Mouse (Mus musculus) midbrain, embryonic 14.5 days (tissue): ENCODE measurements at regions not wholly inside any gene's neighbourhood (a gene's known extent, or its start where the extent isn't known, plus 50 kb on each side); places are given as distances from the start of the nearest gene placed in this dataset.

Source experiments
- ATAC-seq: fragments of 200-750 bp; cut with Nextera tagmentation; 2 replicates; pipeline ENCODE4 v1.8.0; 2017; ENCODE audit warnings: moderate number of reproducible peaks, moderate library complexity; ENCODE audit not compliant: low FRiP score, low TSS enrichment
- DNase-seq: peaks from one replicate; pipeline ENCODE4 v3.0.0-alpha.2; 2015
- H3K27ac ChIP-seq: fragments of 300-500 bp; sonication (generic); replicated peaks from 2 replicates; pipeline ENCODE4 v1.5.1; 2014; ENCODE audit warnings: mild to moderate bottlenecking, low read depth, low read length, moderate library complexity
- H3K27me3 ChIP-seq: fragments of 300-500 bp; sonication (generic); 2 replicates; pipeline ENCODE4 v1.6.1; 2014; ENCODE audit warnings: low read length, control low read depth, mixed read lengths; ENCODE audit not compliant: control insufficient read depth, insufficient read depth
- H3K36me3 ChIP-seq: fragments of 300-500 bp; sonication (generic); 2 replicates; pipeline ENCODE4 v1.6.1; 2014; ENCODE audit warnings: low read length, control low read depth; ENCODE audit not compliant: control insufficient read depth, insufficient read depth
- H3K4me1 ChIP-seq: fragments of 300-500 bp; sonication (generic); 2 replicates; pipeline ENCODE4 v1.6.1; 2014; ENCODE audit warnings: mild to moderate bottlenecking, antibody characterized with exemption, low read length, control low read depth; ENCODE audit not compliant: control insufficient read depth, insufficient read depth
- H3K4me2 ChIP-seq: fragments of 300-500 bp; sonication (generic); 2 replicates; pipeline ENCODE4 v1.6.1; 2014; ENCODE audit warnings: mild to moderate bottlenecking, low read length, moderate library complexity
- H3K4me3 ChIP-seq: fragments of 300-500 bp; sonication (generic); replicated peaks from 2 replicates; pipeline ENCODE4 v1.5.1; 2014; ENCODE audit warnings: low read depth, low read length
- H3K9ac ChIP-seq: fragments of 300-500 bp; sonication (generic); replicated peaks from 2 replicates; pipeline ENCODE4 v1.6.1; 2014; ENCODE audit warnings: mild to moderate bottlenecking, low read length, moderate library complexity
- H3K9me3 ChIP-seq: fragments of 300-500 bp; sonication (generic); 2 replicates; pipeline ENCODE4 v1.6.1; 2016; ENCODE audit warnings: low read length, control low read depth, mixed read lengths; ENCODE audit not compliant: control insufficient read depth
- WGBS: fragments of 180-500 bp; shearing (Covaris S2); extraction: QIAGEN DNeasy Blood & Tissue Kit; methylation state at CpG from one replicate; pipeline ENCODE4 v1.1.7; 2014; 5-methylcytosine and 5-hydroxymethylcytosine counted together

DNA sequence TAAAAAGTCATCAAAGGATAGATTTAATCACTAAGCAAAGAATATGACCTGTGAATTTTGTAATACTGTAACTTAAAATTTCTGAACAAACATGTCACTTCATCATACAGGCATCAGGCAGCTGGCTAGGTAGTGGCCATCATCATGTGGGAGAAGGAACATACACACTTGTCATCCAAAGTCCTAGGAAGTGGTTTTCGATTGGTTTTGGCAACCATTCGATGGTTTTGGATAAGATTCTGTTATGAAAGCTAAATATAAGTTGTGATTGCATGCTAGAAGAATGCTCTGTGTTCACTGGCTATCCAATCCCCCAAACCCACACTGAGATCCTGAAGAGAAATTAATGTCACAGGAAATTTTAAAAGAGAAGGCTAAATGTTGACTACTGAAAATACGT is 207.7 kb downstream of the Gm7489 start:
- H3K27me3 ChIP-seq = no peaks in the 10 kb centered on the region
- H3K9me3 ChIP-seq = no peaks in the 10 kb centered on the region
- H3K4me2 ChIP-seq = no peak overlapping the region
- no peak for ATAC-seq
- no peak overlapping the region for H3K27ac ChIP-seq
- WGBS = 93% methylated on average over 3 of the region's 3 CpGs
- H3K36me3 ChIP-seq = no peaks in the 10 kb centered on the region
- H3K4me3 ChIP-seq = no peak overlapping the region
- no peaks in the 10 kb centered on the region for H3K4me1 ChIP-seq
- H3K9ac ChIP-seq = no peak overlapping the region
- DNase-seq = no peak

DNA sequence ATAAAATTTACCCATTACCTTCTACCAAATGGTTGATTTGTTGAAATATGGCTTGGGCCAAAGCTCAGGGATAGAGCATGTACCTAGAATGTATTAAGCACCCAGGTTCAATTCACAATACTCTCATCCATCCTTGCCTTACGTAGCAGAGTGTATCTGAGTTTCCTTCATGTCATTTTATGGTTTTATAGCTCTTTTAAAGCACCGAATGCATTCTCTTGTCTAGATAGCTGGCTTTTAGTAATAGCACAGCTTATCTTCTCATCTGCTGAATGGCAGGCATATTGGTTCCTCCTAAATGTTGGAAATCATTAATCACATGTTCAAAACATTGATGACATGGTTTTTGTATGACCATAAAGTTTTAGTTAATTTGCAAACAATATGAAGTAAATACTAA is 212.8 kb downstream of the Gm7489 start:
- H3K27me3 ChIP-seq = no peaks in the 10 kb centered on the region
- no peak for ATAC-seq
- no peak overlapping the region for H3K4me3 ChIP-seq
- DNase-seq = no peak
- no peak overlapping the region for H3K4me2 ChIP-seq
- H3K4me1 ChIP-seq = no peaks in the 10 kb centered on the region
- H3K9ac ChIP-seq = no peak overlapping the region
- no peaks in the 10 kb centered on the region for H3K36me3 ChIP-seq
- H3K9me3 ChIP-seq = no peaks in the 10 kb centered on the region
- WGBS = 87% methylated on average over 2 of the region's 2 CpGs
- H3K27ac ChIP-seq = no peak overlapping the region

DNA sequence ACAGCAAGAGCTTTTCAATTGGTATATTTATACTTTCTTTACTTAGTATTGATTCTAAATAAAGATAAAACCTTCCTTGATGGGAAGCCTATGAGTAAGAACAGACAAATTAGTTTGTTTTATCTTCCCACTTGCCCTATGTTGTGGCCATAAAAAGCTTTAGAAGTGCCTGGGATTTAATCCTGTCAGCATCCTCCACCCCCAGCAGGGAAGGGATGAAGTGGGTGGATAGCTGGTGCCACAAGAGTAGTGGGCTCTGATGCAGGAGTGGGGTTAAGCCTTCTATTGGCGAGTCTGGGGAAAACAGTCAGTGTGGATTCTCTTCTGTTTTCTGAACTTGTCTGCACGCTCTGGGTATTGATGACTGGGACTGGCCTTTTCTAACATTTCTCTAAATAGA is 227.7 kb downstream of the Gm7489 start:
- no peaks in the 10 kb centered on the region for H3K4me1 ChIP-seq
- H3K9me3 ChIP-seq = no peaks in the 10 kb centered on the region
- H3K27ac ChIP-seq = no peak overlapping the region
- no peak for DNase-seq
- H3K4me3 ChIP-seq = no peak overlapping the region
- ATAC-seq = no peak
- H3K36me3 ChIP-seq = no peaks in the 10 kb centered on the region
- 43% methylated on average over 2 of the region's 2 CpGs for WGBS
- H3K4me2 ChIP-seq = no peak overlapping the region
- no peak overlapping the region for H3K9ac ChIP-seq
- H3K27me3 ChIP-seq = no peaks in the 10 kb centered on the region

DNA sequence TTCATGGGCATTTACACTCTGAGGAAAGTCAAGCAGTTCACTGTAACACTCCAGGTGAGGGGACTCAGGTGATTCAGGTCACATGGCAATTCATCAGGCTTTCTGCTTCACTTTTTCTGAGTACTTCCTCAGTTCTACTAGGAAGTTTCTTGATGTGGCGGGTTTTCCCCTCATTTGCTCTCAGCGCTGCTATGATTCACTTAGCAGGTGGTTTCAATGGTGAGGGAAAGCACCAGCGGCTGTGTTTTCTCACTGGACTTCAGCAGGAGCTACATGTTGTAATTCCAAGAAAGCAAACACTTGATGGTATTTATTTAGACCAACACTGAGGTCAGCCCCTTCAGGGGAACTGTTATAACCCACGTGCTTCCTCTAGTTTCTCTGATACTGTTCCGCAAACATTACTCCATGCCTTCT is 229.4 kb downstream of the Gm7489 start:
- WGBS = 85% methylated on average over 5 of the region's 5 CpGs
- Histone ChIP-seq H3K4me1 (no peaks in the 10 kb centered on the region), H3K4me3 (no peak overlapping the region), H3K27me3 (no peaks in the 10 kb centered on the region), H3K9me3 (no peaks in the 10 kb centered on the region), H3K27ac (no peak overlapping the region), H3K9ac (no peak overlapping the region), H3K4me2 (no peak overlapping the region), H3K36me3 (no peaks in the 10 kb centered on the region)
- no peak for ATAC-seq
- no peak for DNase-seq

DNA sequence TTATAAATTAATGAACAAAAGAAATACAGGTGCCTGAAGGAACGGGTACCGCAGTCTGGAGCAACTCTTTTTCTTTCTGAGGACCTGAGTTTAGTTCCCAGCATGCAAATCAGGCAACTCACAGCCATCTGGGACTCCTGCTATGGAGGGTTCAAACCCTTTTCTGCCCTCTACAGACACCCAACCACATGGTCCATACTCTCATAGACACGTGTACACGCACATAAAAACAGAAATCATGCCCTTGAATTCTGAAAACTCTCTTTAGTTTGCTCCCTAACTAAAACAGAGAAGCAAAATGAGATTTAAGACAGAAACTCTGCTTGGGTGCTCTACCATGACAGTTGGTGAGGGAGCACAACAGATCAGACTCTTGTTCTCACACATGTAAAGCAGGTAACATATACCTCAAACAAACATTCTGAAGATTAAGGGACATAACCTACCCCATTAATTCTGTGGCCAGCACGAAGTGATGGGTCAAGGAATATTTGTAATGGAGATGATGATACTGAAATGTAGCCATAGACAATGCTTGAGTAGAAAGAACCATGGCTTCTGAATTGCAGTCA is 233.3 kb downstream of the Gm7489 start:
- Histone ChIP-seq H3K27me3 (no peaks in the 10 kb centered on the region), H3K4me1 (no peaks in the 10 kb centered on the region), H3K9me3 (no peaks in the 10 kb centered on the region), H3K4me3 (no peak overlapping the region), H3K9ac (no peak overlapping the region), H3K4me2 (no peak overlapping the region), H3K27ac (no peak overlapping the region), H3K36me3 (no peaks in the 10 kb centered on the region)
- DNase-seq (no peak), ATAC-seq (no peak)
- 89% methylated on average over 5 of the region's 5 CpGs for WGBS

DNA sequence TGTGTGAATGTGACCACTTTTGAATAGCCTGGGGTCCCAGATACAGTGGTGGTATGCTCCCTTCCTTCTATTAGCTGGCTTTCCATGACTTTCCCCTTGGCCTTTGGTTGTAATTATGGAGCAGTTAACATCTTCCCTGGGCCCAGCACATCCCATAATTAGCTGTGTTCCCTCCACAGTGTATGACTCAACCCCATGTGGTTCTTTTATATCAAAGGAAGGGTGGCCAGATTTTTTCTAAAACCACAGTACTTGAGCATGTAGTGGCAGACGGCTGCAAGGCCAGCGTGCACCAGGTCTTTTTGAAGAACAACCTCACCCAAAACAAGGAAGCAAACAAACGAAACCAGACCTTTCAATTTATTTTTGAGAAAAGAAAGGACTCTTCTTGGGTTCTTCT is 235.8 kb downstream of the Gm7489 start:
- Histone ChIP-seq H3K36me3 (no peaks in the 10 kb centered on the region), H3K4me2 (no peak overlapping the region), H3K4me3 (no peak overlapping the region), H3K27ac (no peak overlapping the region), H3K4me1 (no peaks in the 10 kb centered on the region), H3K9ac (no peak overlapping the region), H3K9me3 (no peaks in the 10 kb centered on the region), H3K27me3 (no peaks in the 10 kb centered on the region)
- WGBS = 88% methylated on average over 3 of the region's 3 CpGs
- no peak for ATAC-seq
- no peak for DNase-seq

DNA sequence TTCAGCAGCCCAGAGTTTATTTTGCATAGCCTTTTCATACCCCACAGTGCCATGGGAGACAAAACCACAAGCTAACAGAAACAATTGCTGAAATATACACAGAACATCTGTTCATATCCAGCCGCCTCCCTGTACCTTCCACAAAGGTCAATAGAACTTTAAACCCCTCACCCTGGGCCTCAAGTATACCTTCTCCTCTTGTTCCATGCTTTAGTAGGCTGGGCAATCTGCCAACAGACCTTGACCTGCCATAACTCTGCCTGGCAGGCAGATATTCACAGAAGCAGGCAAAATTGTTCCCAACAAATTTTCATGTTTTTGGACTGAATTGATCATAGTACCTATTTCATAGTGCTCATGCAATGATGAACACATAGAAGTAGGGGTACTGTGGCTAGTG is 279.6 kb downstream of the Gm7489 start:
- Histone ChIP-seq H3K4me3 (no peak overlapping the region), H3K4me2 (no peak overlapping the region), H3K36me3 (no peaks in the 10 kb centered on the region), H3K27ac (no peak overlapping the region), H3K4me1 (no peaks in the 10 kb centered on the region), H3K27me3 (no peaks in the 10 kb centered on the region), H3K9me3 (no peaks in the 10 kb centered on the region), H3K9ac (no peak overlapping the region)
- ATAC-seq (no peak), DNase-seq (peak; percentile 6)
- 92% methylated on average over 1 of the region's 1 CpGs for WGBS

DNA sequence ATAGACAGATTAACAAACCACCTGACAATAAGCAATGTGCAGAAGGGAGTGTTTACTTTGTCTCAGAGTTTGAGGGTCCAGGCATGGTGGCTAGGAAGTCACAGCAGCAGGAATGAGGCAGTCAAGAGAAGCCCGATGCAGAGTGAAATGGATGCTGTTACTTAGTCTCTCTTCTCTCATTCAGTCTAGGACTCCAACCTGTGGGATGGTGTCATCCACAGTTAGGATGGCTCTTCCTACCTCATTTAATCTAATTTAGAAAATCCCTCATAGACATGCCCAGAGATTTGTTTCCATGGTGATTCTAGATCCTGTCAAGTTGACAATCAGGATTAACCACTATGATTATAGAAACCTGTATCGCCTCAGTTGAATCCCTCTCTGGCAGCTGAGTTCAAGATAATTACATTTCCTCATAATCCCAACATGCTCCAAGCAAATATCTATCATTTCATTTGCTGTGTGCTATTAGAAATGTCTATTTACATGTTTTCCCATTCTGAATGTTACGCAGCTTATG is 283.2 kb downstream of the Gm7489 start:
- ATAC-seq (peak; percentile 24; the same call in 1 of the 2 replicates), DNase-seq (peak; percentile 29)
- Histone ChIP-seq H3K4me1 (no peaks in the 10 kb centered on the region), H3K4me3 (no peak overlapping the region), H3K4me2 (no peak overlapping the region), H3K27ac (no peak overlapping the region), H3K9me3 (no peaks in the 10 kb centered on the region), H3K27me3 (no peaks in the 10 kb centered on the region), H3K36me3 (no peaks in the 10 kb centered on the region), H3K9ac (no peak overlapping the region)
- WGBS = 44% methylated on average over 3 of the region's 3 CpGs

DNA sequence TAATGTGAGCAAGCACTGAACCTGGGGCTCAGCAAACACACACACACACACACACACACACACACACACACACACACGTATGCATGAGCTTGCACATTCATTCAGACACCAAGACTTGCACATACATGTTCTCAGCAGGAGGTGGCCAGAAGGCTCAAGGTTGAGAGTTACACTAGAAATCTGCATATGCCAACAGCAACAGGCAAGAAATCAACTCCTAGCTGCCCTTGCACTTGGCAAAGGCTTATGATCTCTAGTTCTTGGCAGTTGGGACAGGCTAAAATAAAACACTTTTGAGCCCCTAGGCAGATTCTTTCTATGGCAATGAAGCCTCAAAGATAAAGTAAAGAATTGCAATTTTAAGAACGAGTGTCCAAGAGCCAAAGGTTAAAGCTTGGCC is 292.5 kb downstream of the Gm7489 start:
- H3K36me3 ChIP-seq = no peaks in the 10 kb centered on the region
- H3K4me3 ChIP-seq = no peak overlapping the region
- DNase-seq = no peak
- no peak overlapping the region for H3K4me2 ChIP-seq
- ATAC-seq = no peak
- 78% methylated on average over 2 of the region's 2 CpGs for WGBS
- no peaks in the 10 kb centered on the region for H3K9me3 ChIP-seq
- no peaks in the 10 kb centered on the region for H3K4me1 ChIP-seq
- H3K9ac ChIP-seq = no peak overlapping the region
- no peak overlapping the region for H3K27ac ChIP-seq
- no peaks in the 10 kb centered on the region for H3K27me3 ChIP-seq
